Mouse (Mus musculus): ENCODE data around the gene Gm20219.

DNA sequence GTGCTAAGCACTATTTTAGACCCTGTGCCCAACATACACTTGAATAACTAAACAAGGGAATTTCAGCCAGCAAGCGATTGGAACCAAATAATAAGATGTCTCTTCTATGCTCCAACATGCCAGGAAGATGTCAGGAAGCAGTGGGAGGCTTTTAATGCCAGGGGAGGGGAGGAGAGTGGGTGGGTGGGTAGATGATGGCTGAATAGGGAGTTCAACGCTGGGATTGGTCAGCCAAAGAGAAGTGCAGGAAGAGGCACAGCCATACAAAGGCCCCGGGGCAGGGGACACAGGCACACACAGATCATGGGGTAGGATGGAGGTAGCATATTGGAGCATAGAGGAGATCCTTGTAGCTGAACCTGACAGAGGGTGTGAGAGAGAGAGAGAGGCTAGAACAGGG lies 17.3 kb downstream of the Gm20219 start:
- TF ChIP-seq CTCF (IDR thresholded peaks at IDR 0.05; ENCODE audit: borderline replicate concordance, insufficient read depth, low read depth, low read length) (no peak), POLR2A (IDR thresholded peaks at IDR 0.05; ENCODE audit: borderline replicate concordance, insufficient read depth, low read length) (no peak)
